Mouse (Mus musculus): ENCODE data around the gene Pde2a.

DNA sequence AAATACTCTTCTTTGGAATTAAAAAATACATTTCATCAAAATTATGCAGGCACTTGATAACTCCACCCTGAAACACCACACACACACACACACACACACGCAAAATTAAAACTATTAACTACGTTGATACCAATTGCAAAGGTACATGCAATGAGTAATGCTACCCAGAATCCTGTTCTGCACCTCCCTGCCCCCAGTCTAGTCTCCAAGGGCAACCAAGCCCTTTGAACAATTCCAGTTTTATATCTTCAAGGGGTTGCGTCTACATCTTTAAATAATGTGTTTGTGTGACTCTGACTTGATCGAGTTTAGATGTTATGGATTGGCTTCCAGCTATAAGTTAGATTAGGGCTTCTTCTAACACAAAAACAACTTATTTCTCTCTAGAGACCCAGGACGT, 114.0 kb downstream of the Pde2a start:
- TF ChIP-seq POLR2A (IDR thresholded peaks at IDR 0.05; ENCODE audit: low read depth, low read length) (no peak), CTCF (IDR thresholded peaks at IDR 0.05; ENCODE audit: extremely low read depth, insufficient read length, insufficient replicate concordance, low read depth, low read length) (no peak)

Measured in small intestine, adult 2 months (tissue).